Mouse (Mus musculus) heart, postnatal 0 days (tissue): Measurements from ENCODE around the gene Tmem126b. TPM values are rescaled to one million over a fixed set of nuclear protein-coding genes. Genes with fewer than 3 reads are reported as not detected.
A peak's percentile ranks its signal among the peaks of the same experiment; 100 is the strongest.

Experiments used
- ATAC-seq: fragments of 200-750 bp; cut with Nextera tagmentation; 2 replicates; pipeline ENCODE4 v1.8.0; 2017; ENCODE audit warnings: low read depth, moderate number of reproducible peaks, moderate library complexity; ENCODE audit not compliant: insufficient read depth
- DNase-seq: peaks from one replicate; pipeline ENCODE4 v3.0.0-alpha.2; 2016; ENCODE audit warnings: low spot score
- H3K27ac ChIP-seq: fragments of 300-500 bp; sonication (generic); 2 replicates; pipeline ENCODE4 v1.5.1; 2014; ENCODE audit warnings: low read depth, mild to moderate bottlenecking
- H3K27me3 ChIP-seq: fragments of 300-500 bp; sonication (generic); 2 replicates; pipeline ENCODE4 v1.6.1; 2014; ENCODE audit warnings: low read length, mixed read lengths; ENCODE audit not compliant: control insufficient read depth, insufficient read depth
- H3K36me3 ChIP-seq: fragments of 300-500 bp; sonication (generic); replicated peaks from 2 replicates; pipeline ENCODE4 v1.6.1; 2014; ENCODE audit warnings: low read length, mixed read lengths; ENCODE audit not compliant: control insufficient read depth, insufficient read depth
- H3K4me1 ChIP-seq: fragments of 300-500 bp; sonication (generic); 2 replicates; pipeline ENCODE4 v1.6.1; 2014; ENCODE audit warnings: antibody characterized with exemption; ENCODE audit not compliant: control insufficient read depth, insufficient read depth
- H3K4me2 ChIP-seq: fragments of 300-500 bp; sonication (generic); 2 replicates; pipeline ENCODE4 v1.6.1; 2014; ENCODE audit warnings: low read depth, mild to moderate bottlenecking, low read length, moderate library complexity
- H3K4me3 ChIP-seq: fragments of 300-500 bp; sonication (generic); 2 replicates; pipeline ENCODE4 v1.5.1; 2014; ENCODE audit warnings: low read depth, low read length
- H3K9ac ChIP-seq: fragments of 300-500 bp; sonication (generic); replicated peaks from 2 replicates; pipeline ENCODE4 v1.6.1; 2014; ENCODE audit warnings: low read depth, low read length, mixed read lengths
- H3K9me3 ChIP-seq: fragments of 300-500 bp; sonication (generic); replicated peaks from 2 replicates; pipeline ENCODE4 v1.6.1; 2016; ENCODE audit warnings: low read length; ENCODE audit not compliant: control insufficient read depth
- CTCF ChIP-seq: IDR thresholded peaks from 2 replicates; pipeline ENCODE4 v1.5.1; 2016; ENCODE audit warnings: antibody characterized with exemption, control low read depth, low read depth
- EP300 ChIP-seq: IDR thresholded peaks from 2 replicates; pipeline ENCODE4 v1.6.1; 2016; ENCODE audit warnings: antibody characterized with exemption, low read depth
- WGBS: fragments of 180-500 bp; shearing (Covaris S2); extraction: QIAGEN DNeasy Blood & Tissue Kit; methylation state at CpG from one replicate; pipeline ENCODE4 v1.1.7; 2014; 5-methylcytosine and 5-hydroxymethylcytosine counted together
- polyA plus RNA-seq: library from polyadenylated mRNA; unstranded; fragments of >200 nt; fragmentation: Nextera tagmentation; extraction: Ambion mirVana; gene quantifications from 2 replicates; pipeline ENCODE4 v1.2.1, GENCODE M21; 2015
- total RNA-seq: library from RNA; depleted of rRNA; stranded (reverse); fragments of >200 nt; gene quantifications from 2 replicates; pipeline ENCODE4 v1.2.3, GENCODE M21; 2014; ENCODE audit warnings: low replicate concordance; rRNA removed

The Tmem126b gene
- total RNA-seq (6.8 and 12.7 TPM in 2 replicates), polyA plus RNA-seq (30.6 and 35.7 TPM in 2 replicates)

- peak within 1 kb of the TSS; percentile 81 for H3K27ac ChIP-seq
- peak within 1 kb of the TSS; percentile 75 for H3K9ac ChIP-seq
- peaks cover 19% of the 10 kb centered on the region for H3K4me1 ChIP-seq
- H3K9me3 ChIP-seq: no peaks in the 10 kb centered on the region
- H3K27me3 ChIP-seq: 0 out of 2 replicates have a peak, but pooled peaks cover 3% of the 10 kb centered on the region
- H3K4me3 ChIP-seq: peak within 1 kb of the TSS; percentile 80
- H3K36me3 ChIP-seq: peaks cover 7% of the 10 kb centered on the region; the same call in 1 of the 2 replicates
- peak; percentile 100 for ATAC-seq
- H3K4me2 ChIP-seq: peak within 1 kb of the TSS; percentile 97
- WGBS: under 1% methylated on average over 36 of the region's 36 CpGs
- peak; percentile 97 for DNase-seq
- TF ChIP-seq CTCF (no peak), EP300 (no peak)
These were observed at the start of gene Tmem126b for GRCm38 (mm10) chr7:90475793-90476312. Tmem126b (minus strand) TSS chr7:90476001.

DNA sequence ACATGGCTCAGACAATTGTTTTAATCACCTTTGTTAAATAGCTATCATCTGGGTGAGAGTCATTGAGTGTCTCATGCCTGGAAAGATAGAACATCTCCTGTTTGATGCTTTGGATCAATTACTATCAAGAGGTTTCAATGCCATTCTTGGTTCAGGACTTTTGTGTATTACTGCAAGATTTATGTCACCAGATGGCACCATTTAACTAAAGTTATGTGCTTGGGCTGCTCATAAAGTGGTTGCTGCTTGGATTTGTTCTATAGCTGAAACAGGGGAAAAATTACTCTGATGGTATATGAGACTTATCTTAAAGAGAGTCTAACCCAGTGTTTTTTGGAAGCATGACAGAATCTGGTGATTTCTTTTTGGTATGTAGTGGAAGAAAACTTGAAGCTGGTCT lies 36.5 kb upstream of the Tmem126b start:
- H3K27me3 ChIP-seq: no peaks in the 10 kb centered on the region
- H3K36me3 ChIP-seq: no peaks in the 10 kb centered on the region
- no peak overlapping the region for H3K9ac ChIP-seq
- no peak overlapping the region for H3K4me3 ChIP-seq
- no peak overlapping the region for H3K4me2 ChIP-seq
- H3K4me1 ChIP-seq: no peaks in the 10 kb centered on the region
- no peak overlapping the region for H3K27ac ChIP-seq
- DNase-seq: no peak
- TF ChIP-seq CTCF (peak; percentile 36), EP300 (no peak)
- no peak for ATAC-seq
- no peaks in the 10 kb centered on the region for H3K9me3 ChIP-seq

DNA sequence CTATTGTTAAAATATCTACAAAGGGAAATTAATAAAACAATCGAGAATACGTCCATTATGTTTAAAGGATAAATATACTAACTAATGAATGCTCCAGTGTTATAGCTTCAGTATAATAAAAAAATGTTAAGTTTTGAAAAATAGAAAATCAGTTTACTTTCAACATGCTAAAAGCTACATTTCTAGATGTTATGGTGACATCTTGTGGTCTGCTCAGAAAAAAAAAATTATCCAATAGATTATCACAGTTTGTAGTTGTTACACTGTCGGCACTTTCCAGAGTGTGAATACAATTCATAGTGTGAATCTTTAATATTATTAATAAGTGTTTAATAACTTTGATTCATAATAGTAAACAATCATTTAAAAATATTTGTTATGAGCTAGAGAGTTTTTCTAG lies 32.3 kb upstream of the Tmem126b start:
- TF ChIP-seq CTCF (no peak; the same call in 1 of the 2 replicates), EP300 (no peak)
- 48% methylated on average over 3 of the region's 3 CpGs for WGBS

DNA sequence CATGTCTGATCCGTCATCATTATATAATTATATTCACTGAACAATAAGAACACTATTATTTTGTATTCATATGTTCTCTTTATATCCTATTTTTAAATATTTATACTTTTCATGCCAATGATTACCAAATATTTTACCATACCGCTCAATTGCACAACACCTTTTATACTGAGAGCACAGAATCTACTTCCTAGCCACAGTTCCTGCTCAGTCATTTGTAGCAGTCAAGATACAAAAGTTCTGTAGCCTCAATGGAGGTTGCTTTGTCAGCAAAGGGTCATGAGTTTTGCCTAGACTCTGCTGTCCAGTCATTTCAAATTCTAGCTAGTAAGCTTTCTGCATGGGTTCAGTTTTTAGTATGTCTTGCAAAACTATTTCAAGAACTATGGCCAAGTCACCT lies 6.8 kb upstream of the Tmem126b start:
- no peak overlapping the region for H3K4me2 ChIP-seq
- 83% methylated on average over 2 of the region's 2 CpGs for WGBS
- ATAC-seq: no peak

More for the DNA sequence above, 32.3 kb upstream of the Tmem126b start:
- DNase-seq (no peak), ATAC-seq (no peak)
- Histone ChIP-seq H3K9me3 (no peaks in the 10 kb centered on the region), H3K36me3 (no peaks in the 10 kb centered on the region), H3K9ac (no peak overlapping the region), H3K4me3 (no peak overlapping the region), H3K4me2 (no peak overlapping the region), H3K27ac (no peak overlapping the region), H3K4me1 (no peaks in the 10 kb centered on the region), H3K27me3 (no peaks in the 10 kb centered on the region)

GRCm38 (mm10) chr7:90476313-90477245 lies 778 bp upstream of the Tmem126b start, which contains the start of gene Dlg2:
Dlg2 (plus strand) TSS chr7:90476672.
- Histone ChIP-seq H3K9me3 (no peaks in the 10 kb centered on the region), H3K27me3 (0 out of 2 replicates have a peak, but pooled peaks cover 3% of the 10 kb centered on the region), H3K9ac (peak within 1 kb of the TSS; percentile 75), H3K4me2 (peak within 1 kb of the TSS; percentile 97), H3K27ac (peak within 1 kb of the TSS; percentile 81), H3K4me3 (peak within 1 kb of the TSS; percentile 80), H3K36me3 (0 out of 2 replicates have a peak, but pooled peaks cover under 1% of the 10 kb centered on the region), H3K4me1 (peaks cover 19% of the 10 kb centered on the region)
- ATAC-seq (peak; percentile 37), DNase-seq (peak; percentile 10)
- WGBS: under 1% methylated on average over 32 of the region's 32 CpGs
- no peak for TF ChIP-seq CTCF
- no peak for TF ChIP-seq EP300

More for the DNA sequence above, 6.8 kb upstream of the Tmem126b start:
- DNase-seq: no peak
- H3K9ac ChIP-seq: no peak overlapping the region
- H3K4me1 ChIP-seq: no peaks in the 10 kb centered on the region
- H3K4me3 ChIP-seq: no peak overlapping the region
- H3K36me3 ChIP-seq: no peaks in the 10 kb centered on the region
- TF ChIP-seq EP300 (no peak), CTCF (no peak)
- no peak overlapping the region for H3K27ac ChIP-seq
- no peaks in the 10 kb centered on the region for H3K9me3 ChIP-seq
- 0 out of 2 replicates have a peak, but pooled peaks cover 2% of the 10 kb centered on the region for H3K27me3 ChIP-seq
